ENCODE assay signal across 10 mouse cellular contexts in the genomic region with DNA sequence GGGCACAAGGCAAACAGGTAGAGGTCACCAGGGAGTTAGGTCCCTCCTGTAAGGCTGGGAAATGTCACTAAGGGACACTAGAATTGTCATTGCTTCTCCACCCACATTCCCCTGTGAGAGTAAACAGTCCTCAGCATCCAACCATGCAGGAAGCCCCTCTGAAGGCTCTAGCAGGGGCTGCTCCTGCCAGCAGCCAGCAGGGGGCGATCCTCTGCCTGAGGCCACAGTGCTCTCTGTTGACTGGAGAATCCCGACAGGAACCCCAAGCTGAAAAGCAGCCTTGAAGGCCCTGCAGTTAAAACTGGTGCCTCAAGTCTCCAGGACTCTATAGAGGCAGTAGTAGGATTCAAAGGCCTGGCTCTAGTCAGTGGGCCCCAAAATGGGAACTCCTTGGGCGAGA. TPM values are rescaled to one million over a fixed set of nuclear protein-coding genes. Genes with fewer than 3 reads are reported as not detected.
A peak's percentile ranks its signal among the peaks of the same experiment; 100 is the strongest.
DNase-seq lines count a peak whose midpoint lies in the region; ATAC-seq and TF ChIP-seq lines count a peak whose summit lies in the region.
"Had no signal": no experiment of that assay in that cellular context is flagged by ENCODE, and none has a peak within 500 bp of the region (broad histone marks: within the 10 kb centered on the region; RNA-seq: fewer than 3 reads in every experiment).

No protein-coding gene starts in this region.

- H3K9ac ChIP-seq in forebrain, embryonic 11.5 days (ENCODE audit: low read length) = no peak overlapping the region
- H3K9ac ChIP-seq in forebrain, embryonic 12.5 days = no peak overlapping the region
- no peak overlapping the region for H3K9ac ChIP-seq in neural tube, embryonic 11.5 days (ENCODE audit: low read length)

- no peak overlapping the region for H3K4me3 ChIP-seq in forebrain, embryonic 11.5 days (ENCODE audit: low read depth, low read length)
- no peak overlapping the region for H3K4me3 ChIP-seq in forebrain, embryonic 12.5 days (replicated peaks)
- no peak overlapping the region for H3K4me3 ChIP-seq in lung, adult 2 months (replicated peaks; ENCODE audit: extremely low read depth, low read depth, low read length)
- no peak overlapping the region for H3K4me3 ChIP-seq in neural tube, embryonic 11.5 days (ENCODE audit: low read depth, low read length)

- peaks cover 35% of the 10 kb centered on the region for H3K36me3 ChIP-seq in forebrain, embryonic 11.5 days (ENCODE audit: control insufficient read depth, insufficient read depth, low read length)
- peaks cover 99% of the 10 kb centered on the region for H3K36me3 ChIP-seq in forebrain, embryonic 12.5 days (replicated peaks)
- peaks cover 45% of the 10 kb centered on the region for H3K36me3 ChIP-seq in neural tube, embryonic 11.5 days (ENCODE audit: control insufficient read depth, insufficient read depth, low read length)

- 54% methylated on average over 3 of the region's 3 CpGs for WGBS in forebrain, embryonic 11.5 days
- 41% methylated on average over 3 of the region's 3 CpGs for WGBS in forebrain, embryonic 12.5 days
- 51% methylated on average over 3 of the region's 3 CpGs for WGBS in lung, adult 2 months
- 48% methylated on average over 3 of the region's 3 CpGs for WGBS in neural tube, embryonic 11.5 days

- TF ChIP-seq CTCF in lung, adult 2 months (IDR thresholded peaks at IDR 0.05; ENCODE audit: insufficient read depth, low read length) = peak; percentile 48; the same call in 1 of the 2 replicates

- H3K4me2 ChIP-seq in forebrain, embryonic 11.5 days (ENCODE audit: low read depth, low read length, severe bottlenecking) = no peak overlapping the region
- no peak overlapping the region for H3K4me2 ChIP-seq in forebrain, embryonic 12.5 days
- no peak overlapping the region for H3K4me2 ChIP-seq in neural tube, embryonic 11.5 days (ENCODE audit: low read depth)

- H3K9me3 ChIP-seq in forebrain, embryonic 11.5 days (ENCODE audit: control insufficient read depth, low read length) = no peaks in the 10 kb centered on the region
- no peaks in the 10 kb centered on the region for H3K9me3 ChIP-seq in forebrain, embryonic 12.5 days
- no peaks in the 10 kb centered on the region for H3K9me3 ChIP-seq in neural tube, embryonic 11.5 days (ENCODE audit: control insufficient read depth, low read length)

- no peaks in the 10 kb centered on the region for H3K27me3 ChIP-seq in forebrain, embryonic 11.5 days (ENCODE audit: control insufficient read depth, insufficient read depth, low read length)
- H3K27me3 ChIP-seq in forebrain, embryonic 12.5 days = no peaks in the 10 kb centered on the region
- no peaks in the 10 kb centered on the region for H3K27me3 ChIP-seq in neural tube, embryonic 11.5 days (ENCODE audit: control insufficient read depth, insufficient read depth, low read length)

- DNase-seq in forebrain, embryonic 11.5 days (ENCODE audit: low spot score) = peak; percentile 67
- DNase-seq in lung, adult 2 months = no peak
- DNase-seq in lung, adult 18-20 months = no peak
- peak; percentile 54 for DNase-seq in neural tube, embryonic 11.5 days (ENCODE audit: low spot score)
- DNase-seq in urinary bladder, adult 18-20 months (ENCODE audit: low spot score in 2 of 2) = no peak
- no peak for DNase-seq in heart, adult 8-10 months (ENCODE audit: low spot score)

- H3K4me1 ChIP-seq in forebrain, embryonic 11.5 days (replicated peaks; ENCODE audit: control insufficient read depth, insufficient read depth, low read length) = no peaks in the 10 kb centered on the region
- no peaks in the 10 kb centered on the region for H3K4me1 ChIP-seq in forebrain, embryonic 12.5 days
- H3K4me1 ChIP-seq in lung, adult 2 months (ENCODE audit: control insufficient read depth, insufficient read depth, low read length) = no peaks in the 10 kb centered on the region
- H3K4me1 ChIP-seq in neural tube, embryonic 11.5 days (ENCODE audit: control insufficient read depth, insufficient read depth, low read length) = no peaks in the 10 kb centered on the region

- ATAC-seq in forebrain, embryonic 11.5 days (replicated peaks; ENCODE audit: low FRiP score) = no peak
- no peak for ATAC-seq in forebrain, embryonic 12.5 days (ENCODE audit: low FRiP score)
- peak; percentile 62 for ATAC-seq in common myeloid progenitor, adult 5-6 weeks (replicated peaks; ENCODE audit: low read depth, poor library complexity, severe bottlenecking)
- no peak for ATAC-seq in neural tube, embryonic 11.5 days (ENCODE audit: insufficient read depth, low FRiP score, low TSS enrichment)

- TF ChIP-seq POLR2A in lung, adult 2 months (IDR thresholded peaks at IDR 0.05; ENCODE audit: borderline replicate concordance, extremely low read depth, low read depth, low read length) = no peak

- no peak overlapping the region for H3K27ac ChIP-seq in forebrain, embryonic 11.5 days (ENCODE audit: low read depth, low read length)
- H3K27ac ChIP-seq in forebrain, embryonic 12.5 days = no peak overlapping the region
- no peak overlapping the region for H3K27ac ChIP-seq in neural tube, embryonic 11.5 days (ENCODE audit: low read depth, low read length)

RNA-seq across cellular contexts. Expression of a gene that starts 14.0 kb away (rescaled TPM):
- polyA plus RNA-seq in forebrain, embryonic 11.5 days (2014; fragmentation: Nextera tagmentation; extraction: Ambion mirVana) = 28.4 and 30.6 TPM in 2 replicates
- polyA plus RNA-seq in forebrain, embryonic 12.5 days (2016; fragmentation: Nextera tagmentation; extraction: Ambion mirVana) = 32.7 and 35.9 TPM in 2 replicates
- 19.6 and 23.9 TPM in 2 replicates for polyA plus RNA-seq in lung, adult 2 months (2012; rRNA removed)
- 43.7 and 52.7 TPM in 2 replicates for total RNA-seq in common myeloid progenitor, adult 5-6 weeks (2017)
- 25.0 and 27.1 TPM in 2 replicates for polyA plus RNA-seq in neural tube, embryonic 11.5 days (2014; fragmentation: Nextera tagmentation; extraction: Ambion mirVana)
- total RNA-seq in heart, adult 8-10 months (2022) = 10 to 100 TPM; 11.5 to 12.3 (median 11.8) TPM

RNA-seq across cellular contexts. Expression of a gene that starts 14.0 kb away (rescaled TPM):
- polyA plus RNA-seq in forebrain, embryonic 11.5 days (2014; fragmentation: Nextera tagmentation; extraction: Ambion mirVana) = 27.0 and 28.5 TPM in 2 replicates
- 21.7 and 23.4 TPM in 2 replicates for polyA plus RNA-seq in forebrain, embryonic 12.5 days (2016; fragmentation: Nextera tagmentation; extraction: Ambion mirVana)
- 3.4 and 5.8 TPM in 2 replicates for polyA plus RNA-seq in lung, adult 2 months (2012; rRNA removed)
- 12.4 and 17.7 TPM in 2 replicates for total RNA-seq in common myeloid progenitor, adult 5-6 weeks (2017)
- 32.2 and 33.1 TPM in 2 replicates for polyA plus RNA-seq in neural tube, embryonic 11.5 days (2014; fragmentation: Nextera tagmentation; extraction: Ambion mirVana)
- total RNA-seq in heart, adult 8-10 months (2022) = 1 to 10 TPM; 5.3 to 7.1 (median 5.5) TPM

RNA-seq across cellular contexts. Expression of a gene that starts 27.3 kb away (rescaled TPM):
- polyA plus RNA-seq in forebrain, embryonic 11.5 days (2014; fragmentation: Nextera tagmentation; extraction: Ambion mirVana) = 0.27 and 0.45 TPM in 2 replicates
- 0.15 TPM in 1 of 2 replicates, not detected in the other for polyA plus RNA-seq in forebrain, embryonic 12.5 days (2016; fragmentation: Nextera tagmentation; extraction: Ambion mirVana)
- 1,054 and 1,299 TPM in 2 replicates for polyA plus RNA-seq in lung, adult 2 months (2012; rRNA removed)
- total RNA-seq in common myeloid progenitor, adult 5-6 weeks (2017) = 19.9 and 26.4 TPM in 2 replicates
- 0.92 and 1.3 TPM in 2 replicates for polyA plus RNA-seq in neural tube, embryonic 11.5 days (2014; fragmentation: Nextera tagmentation; extraction: Ambion mirVana)
- total RNA-seq in heart, adult 8-10 months (2022) = 10 to 100 TPM in 1 of 4 experiments, 1 to 10 TPM in 3; 2.3 to 12.6 (median 5.1) TPM
- polyA plus RNA-seq: neural tube, embryonic 14.5 days had no signal

RNA-seq across cellular contexts. Expression of a gene that starts 56.8 kb away (rescaled TPM):
- polyA plus RNA-seq in forebrain, embryonic 11.5 days (2014; fragmentation: Nextera tagmentation; extraction: Ambion mirVana) = 43.2 and 43.5 TPM in 2 replicates
- polyA plus RNA-seq in forebrain, embryonic 12.5 days (2016; fragmentation: Nextera tagmentation; extraction: Ambion mirVana) = 38.7 and 39.6 TPM in 2 replicates
- polyA plus RNA-seq in lung, adult 2 months (2012; rRNA removed) = 20.9 and 23.7 TPM in 2 replicates
- 21.9 and 23.1 TPM in 2 replicates for total RNA-seq in common myeloid progenitor, adult 5-6 weeks (2017)
- 40.1 and 45.9 TPM in 2 replicates for polyA plus RNA-seq in neural tube, embryonic 11.5 days (2014; fragmentation: Nextera tagmentation; extraction: Ambion mirVana)
- 10 to 100 TPM; 15.1 to 22.1 (median 18.0) TPM for total RNA-seq in heart, adult 8-10 months (2022)

RNA-seq across cellular contexts. Expression of a gene that starts 57.8 kb away (rescaled TPM):
- 0.19 and 0.25 TPM in 2 replicates for polyA plus RNA-seq in forebrain, embryonic 11.5 days (2014; fragmentation: Nextera tagmentation; extraction: Ambion mirVana)
- polyA plus RNA-seq in forebrain, embryonic 12.5 days (2016; fragmentation: Nextera tagmentation; extraction: Ambion mirVana) = 0.28 and 0.40 TPM in 2 replicates
- polyA plus RNA-seq in lung, adult 2 months (2012; rRNA removed) = 0.02 TPM in 1 of 2 replicates, not detected in the other
- not detected in 2 replicates for total RNA-seq in common myeloid progenitor, adult 5-6 weeks (2017)
- 1.1 and 2.1 TPM in 2 replicates for polyA plus RNA-seq in neural tube, embryonic 11.5 days (2014; fragmentation: Nextera tagmentation; extraction: Ambion mirVana)
- not detected for total RNA-seq in heart, adult 8-10 months (2022)
- total RNA-seq: heart, postnatal 10 days had no signal

Comparison
In these comparisons a context has a peak if more than half of its experiments do, and no peak if none do; other contexts are left out.
1. DNase-seq: peak in forebrain, embryonic 11.5 days (single experiment) and neural tube, embryonic 11.5 days (single experiment); none in lung, adult 2 months (single experiment), lung, adult 18-20 months (0 of 2), urinary bladder, adult 18-20 months (0 of 2) and heart, adult 8-10 months (single experiment).
2. RNA of a gene that starts 27.3 kb away (polyA plus RNA-seq): 1,054 to 1,299 TPM in lung, adult 2 months; 0.92 to 1.3 TPM in neural tube, embryonic 11.5 days, 0.27 to 0.45 TPM in forebrain, embryonic 11.5 days and 0.15 TPM in forebrain, embryonic 12.5 days; every median in the first group is over 100 times any median in the second.